Mouse (Mus musculus): ENCODE data around the gene Srms. TPM values are rescaled to one million over a fixed set of nuclear protein-coding genes. Genes with fewer than 3 reads are reported as not detected.

Gene Srms
- polyA plus RNA-seq (2011; ENCODE audit: insufficient read depth, insufficient read length, low read depth, missing spikeins), result not detected in 2 replicates

DNA sequence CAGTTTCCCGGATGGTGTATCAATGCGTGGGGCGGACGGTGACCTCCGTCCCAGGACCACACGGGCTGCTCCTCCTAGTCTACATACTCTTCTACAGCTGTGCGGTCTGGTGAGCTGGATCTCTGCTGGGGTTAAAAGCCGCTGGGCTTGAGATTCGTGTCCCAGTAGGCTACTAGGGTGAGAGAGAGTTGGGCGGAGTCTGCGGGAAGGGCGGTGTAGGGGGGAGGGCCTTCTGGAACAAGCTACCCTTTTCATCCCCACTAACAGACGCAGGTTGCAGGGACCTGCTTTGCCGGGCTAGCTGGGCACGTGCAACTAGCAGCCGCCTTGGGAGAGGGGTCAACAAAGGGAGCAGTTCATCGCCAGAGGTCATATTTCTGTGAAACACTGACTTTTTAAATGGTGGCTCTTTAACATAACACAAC is at the start of gene Srms:
Srms (minus strand) TSS at position 165 of the 425 bp plus-strand sequence.
- H3K4me1 ChIP-seq (ENCODE audit: control insufficient read depth, insufficient read depth, low read length), result peaks cover 1% of the 10 kb centered on the region
- no peaks in the 10 kb centered on the region for H3K27me3 ChIP-seq (ENCODE audit: control insufficient read depth, insufficient read depth, low read length, poor library complexity, severe bottlenecking)
- TF ChIP-seq EP300 (IDR thresholded peaks at IDR 0.05; ENCODE audit: insufficient read depth, low read depth, low read length) (peak; percentile 75; the same call in 1 of the 2 replicates), CTCF (IDR thresholded peaks at IDR 0.05; ENCODE audit: low read depth, low read length) (no peak)
- H3K27ac ChIP-seq (ENCODE audit: insufficient read depth, low read length), result no peak within 1 kb of the TSS
- no peaks in the 10 kb centered on the region for H3K36me3 ChIP-seq (ENCODE audit: control insufficient read depth, insufficient read depth, low read length, poor library complexity, severe bottlenecking)
- H3K9me3 ChIP-seq (replicated peaks; ENCODE audit: control insufficient read depth, insufficient read depth, low read length, poor library complexity, severe bottlenecking), result no peaks in the 10 kb centered on the region
- peak within 1 kb of the TSS; percentile 35 for H3K9ac ChIP-seq (ENCODE audit: low read depth, poor library complexity, severe bottlenecking)
- H3K4me3 ChIP-seq (ENCODE audit: low read depth, low read length), result peak within 1 kb of the TSS; percentile 67

DNA sequence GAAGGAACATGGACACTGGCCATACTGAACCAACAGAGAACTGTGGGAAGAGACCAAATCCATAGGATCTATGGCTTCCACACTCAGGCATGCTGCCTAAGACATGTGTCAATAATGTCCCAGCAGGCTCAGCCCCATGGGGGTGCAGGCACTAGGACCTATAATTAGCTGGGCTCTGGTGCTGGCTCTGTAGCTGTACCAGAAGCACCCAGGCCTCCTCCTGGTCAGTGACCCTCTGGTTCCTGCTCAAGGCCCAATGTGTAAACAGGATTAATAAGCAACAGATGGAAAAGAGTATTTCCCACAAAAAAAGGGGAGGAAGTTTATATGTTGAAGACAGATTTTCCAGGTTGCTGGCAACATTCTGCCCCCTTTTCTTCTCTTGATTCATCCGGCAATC is 40.3 kb upstream of the Srms start:
- Histone ChIP-seq H3K36me3 (ENCODE audit: control insufficient read depth, insufficient read depth, low read length, poor library complexity, severe bottlenecking) (peaks cover 24% of the 10 kb centered on the region), H3K9ac (ENCODE audit: low read depth, poor library complexity, severe bottlenecking) (no peak overlapping the region), H3K4me1 (ENCODE audit: control insufficient read depth, insufficient read depth, low read length) (no peaks in the 10 kb centered on the region), H3K9me3 (replicated peaks; ENCODE audit: control insufficient read depth, insufficient read depth, low read length, poor library complexity, severe bottlenecking) (no peaks in the 10 kb centered on the region), H3K27me3 (ENCODE audit: control insufficient read depth, insufficient read depth, low read length, poor library complexity, severe bottlenecking) (no peaks in the 10 kb centered on the region), H3K27ac (ENCODE audit: insufficient read depth, low read length) (no peak overlapping the region), H3K4me3 (ENCODE audit: low read depth, low read length) (no peak overlapping the region)
- TF ChIP-seq CTCF (IDR thresholded peaks at IDR 0.05; ENCODE audit: low read depth, low read length) (no peak), POLR2A (IDR thresholded peaks at IDR 0.05; ENCODE audit: insufficient read depth, low read length) (no peak), EP300 (IDR thresholded peaks at IDR 0.05; ENCODE audit: insufficient read depth, low read depth, low read length) (no peak)

DNA sequence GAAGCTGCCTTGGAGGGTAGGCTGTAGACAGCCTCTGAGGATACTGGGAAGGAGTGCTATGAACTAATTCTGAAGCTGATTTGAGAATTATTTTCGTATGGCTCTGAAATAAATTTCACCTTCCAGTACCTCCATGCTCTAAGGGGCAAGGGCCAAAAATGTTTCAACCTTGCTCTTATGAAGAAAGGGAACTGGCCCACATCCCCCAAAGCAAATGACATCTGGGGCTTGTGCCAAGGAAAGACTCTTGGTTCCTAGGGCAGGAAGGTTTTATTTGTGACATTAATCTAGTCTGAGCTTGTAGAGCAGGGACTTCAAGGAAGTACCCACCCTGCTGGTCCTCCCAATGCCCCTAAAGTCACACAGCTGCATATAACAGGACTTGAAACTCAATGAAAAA is 38.9 kb upstream of the Srms start:
- Histone ChIP-seq H3K36me3 (ENCODE audit: control insufficient read depth, insufficient read depth, low read length, poor library complexity, severe bottlenecking) (peaks cover 18% of the 10 kb centered on the region), H3K4me3 (ENCODE audit: low read depth, low read length) (no peak overlapping the region), H3K9ac (ENCODE audit: low read depth, poor library complexity, severe bottlenecking) (no peak overlapping the region), H3K4me1 (ENCODE audit: control insufficient read depth, insufficient read depth, low read length) (no peaks in the 10 kb centered on the region), H3K27ac (ENCODE audit: insufficient read depth, low read length) (no peak overlapping the region), H3K27me3 (ENCODE audit: control insufficient read depth, insufficient read depth, low read length, poor library complexity, severe bottlenecking) (no peaks in the 10 kb centered on the region), H3K9me3 (replicated peaks; ENCODE audit: control insufficient read depth, insufficient read depth, low read length, poor library complexity, severe bottlenecking) (no peaks in the 10 kb centered on the region)
- no peak for TF ChIP-seq POLR2A (IDR thresholded peaks at IDR 0.05; ENCODE audit: insufficient read depth, low read length)
- no peak for TF ChIP-seq EP300 (IDR thresholded peaks at IDR 0.05; ENCODE audit: insufficient read depth, low read depth, low read length)
- TF ChIP-seq CTCF (IDR thresholded peaks at IDR 0.05; ENCODE audit: low read depth, low read length), result no peak

DNA sequence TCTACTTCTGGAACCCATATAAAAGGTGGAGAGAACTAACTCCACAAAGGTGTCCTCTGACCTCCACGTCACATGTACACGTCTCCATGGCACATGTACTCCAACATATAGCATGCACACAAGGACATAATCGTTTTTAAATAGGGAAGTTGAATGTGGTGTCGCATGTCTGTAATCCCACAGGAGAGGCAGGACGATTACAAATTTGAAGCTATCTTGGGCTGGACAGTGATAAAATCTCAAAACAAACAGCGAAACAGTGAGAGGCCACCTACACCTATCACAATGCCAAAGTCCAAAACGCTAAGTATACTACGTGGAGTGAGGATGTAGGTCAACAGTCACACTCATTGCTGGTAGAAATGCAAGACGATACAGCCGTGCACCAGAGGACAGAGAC is 36.2 kb upstream of the Srms start:
- Histone ChIP-seq H3K4me1 (ENCODE audit: control insufficient read depth, insufficient read depth, low read length) (no peaks in the 10 kb centered on the region), H3K27ac (ENCODE audit: insufficient read depth, low read length) (no peak overlapping the region), H3K9me3 (replicated peaks; ENCODE audit: control insufficient read depth, insufficient read depth, low read length, poor library complexity, severe bottlenecking) (no peaks in the 10 kb centered on the region), H3K4me3 (ENCODE audit: low read depth, low read length) (no peak overlapping the region), H3K36me3 (ENCODE audit: control insufficient read depth, insufficient read depth, low read length, poor library complexity, severe bottlenecking) (peaks cover 11% of the 10 kb centered on the region; the same call in 1 of the 2 replicates), H3K27me3 (ENCODE audit: control insufficient read depth, insufficient read depth, low read length, poor library complexity, severe bottlenecking) (no peaks in the 10 kb centered on the region), H3K9ac (ENCODE audit: low read depth, poor library complexity, severe bottlenecking) (no peak overlapping the region)
- TF ChIP-seq CTCF (IDR thresholded peaks at IDR 0.05; ENCODE audit: low read depth, low read length), result no peak
- no peak for TF ChIP-seq EP300 (IDR thresholded peaks at IDR 0.05; ENCODE audit: insufficient read depth, low read depth, low read length)
- no peak for TF ChIP-seq POLR2A (IDR thresholded peaks at IDR 0.05; ENCODE audit: insufficient read depth, low read length)

DNA sequence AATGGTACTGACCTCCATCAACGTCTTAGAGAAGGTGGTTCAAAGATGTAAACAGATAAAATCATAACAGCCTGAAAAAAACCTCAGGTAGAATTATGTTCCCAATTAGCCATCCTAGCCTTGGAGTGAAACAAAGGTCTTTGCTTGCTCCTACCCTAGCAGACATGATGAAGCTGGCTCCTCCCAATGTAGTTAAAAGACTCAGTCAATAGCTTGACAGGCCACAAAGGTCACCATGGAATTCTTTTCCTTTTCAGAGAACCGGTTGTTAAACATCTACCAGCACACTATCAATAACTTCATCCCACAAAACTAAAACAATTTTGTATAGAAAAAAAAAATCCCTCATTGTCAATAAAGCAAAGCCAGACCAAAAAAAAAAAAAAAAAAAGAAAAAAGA is 32.0 kb upstream of the Srms start:
- H3K9me3 ChIP-seq (replicated peaks; ENCODE audit: control insufficient read depth, insufficient read depth, low read length, poor library complexity, severe bottlenecking), result no peaks in the 10 kb centered on the region
- TF ChIP-seq POLR2A (IDR thresholded peaks at IDR 0.05; ENCODE audit: insufficient read depth, low read length) (no peak), EP300 (IDR thresholded peaks at IDR 0.05; ENCODE audit: insufficient read depth, low read depth, low read length) (no peak), CTCF (IDR thresholded peaks at IDR 0.05; ENCODE audit: low read depth, low read length) (no peak)
- H3K4me3 ChIP-seq (ENCODE audit: low read depth, low read length), result no peak overlapping the region
- no peaks in the 10 kb centered on the region for H3K36me3 ChIP-seq (ENCODE audit: control insufficient read depth, insufficient read depth, low read length, poor library complexity, severe bottlenecking)
- no peak overlapping the region for H3K9ac ChIP-seq (ENCODE audit: low read depth, poor library complexity, severe bottlenecking)
- H3K4me1 ChIP-seq (ENCODE audit: control insufficient read depth, insufficient read depth, low read length), result no peaks in the 10 kb centered on the region
- no peak overlapping the region for H3K27ac ChIP-seq (ENCODE audit: insufficient read depth, low read length)
- H3K27me3 ChIP-seq (ENCODE audit: control insufficient read depth, insufficient read depth, low read length, poor library complexity, severe bottlenecking), result no peaks in the 10 kb centered on the region

DNA sequence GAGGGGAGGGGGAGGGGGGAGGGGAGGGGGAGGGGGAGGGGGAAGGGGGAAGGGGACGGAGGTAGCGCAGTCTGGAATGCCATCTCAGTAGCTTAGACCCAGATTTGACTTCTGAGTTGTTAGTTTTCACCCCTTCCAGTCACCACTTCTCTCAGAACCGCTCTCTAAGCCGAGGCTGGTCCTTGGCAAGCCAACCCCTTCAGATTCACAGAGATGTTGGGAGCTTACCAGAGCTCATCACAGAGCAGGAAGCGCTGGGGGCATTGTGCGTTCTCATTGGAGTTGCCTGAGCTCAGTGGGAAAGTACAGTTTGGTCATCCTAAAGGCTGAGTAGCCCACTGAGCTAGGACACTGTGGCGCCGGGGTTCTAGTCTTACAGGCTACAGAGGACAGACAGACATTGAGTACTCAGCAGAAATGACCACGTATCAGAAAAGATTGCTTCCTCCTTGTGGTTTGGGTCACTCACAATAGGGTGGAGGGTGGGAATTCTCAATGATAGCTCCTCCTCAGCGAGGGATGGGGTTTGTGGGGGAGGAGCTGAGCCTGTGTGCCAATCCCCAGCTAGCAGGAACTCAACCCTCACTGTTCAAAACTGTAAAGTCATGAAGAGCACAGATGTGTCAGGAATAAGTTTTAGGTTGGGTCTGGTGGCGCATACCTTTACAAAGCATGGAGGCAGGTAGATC is 30.9 kb upstream of the Srms start:
- no peaks in the 10 kb centered on the region for H3K36me3 ChIP-seq (ENCODE audit: control insufficient read depth, insufficient read depth, low read length, poor library complexity, severe bottlenecking)
- H3K4me3 ChIP-seq (ENCODE audit: low read depth, low read length), result peak overlapping the region; percentile 48
- H3K9ac ChIP-seq (ENCODE audit: low read depth, poor library complexity, severe bottlenecking), result no peak overlapping the region
- no peaks in the 10 kb centered on the region for H3K9me3 ChIP-seq (replicated peaks; ENCODE audit: control insufficient read depth, insufficient read depth, low read length, poor library complexity, severe bottlenecking)
- no peak for TF ChIP-seq POLR2A (IDR thresholded peaks at IDR 0.05; ENCODE audit: insufficient read depth, low read length)
- no peak for TF ChIP-seq CTCF (IDR thresholded peaks at IDR 0.05; ENCODE audit: low read depth, low read length)
- no peaks in the 10 kb centered on the region for H3K4me1 ChIP-seq (ENCODE audit: control insufficient read depth, insufficient read depth, low read length)
- H3K27ac ChIP-seq (ENCODE audit: insufficient read depth, low read length), result peak overlapping the region; percentile 55
- no peaks in the 10 kb centered on the region for H3K27me3 ChIP-seq (ENCODE audit: control insufficient read depth, insufficient read depth, low read length, poor library complexity, severe bottlenecking)

All from ES-Bruce4 (cell line).